Mouse (Mus musculus): ENCODE measurements around the gene Tmppe. TPM values are rescaled to one million over a fixed set of nuclear protein-coding genes. Genes with fewer than 3 reads are reported as not detected.
A peak's percentile ranks its signal among the peaks of the same experiment; 100 is the strongest.
"Not testable (repeated sequence)": the region's sequence is repeated elsewhere in the genome, so short reads cannot be mapped to it uniquely, and the experiment has no call there.

The Tmppe gene
- polyA plus RNA-seq, 1 experiment, result 4.1 TPM

DNA sequence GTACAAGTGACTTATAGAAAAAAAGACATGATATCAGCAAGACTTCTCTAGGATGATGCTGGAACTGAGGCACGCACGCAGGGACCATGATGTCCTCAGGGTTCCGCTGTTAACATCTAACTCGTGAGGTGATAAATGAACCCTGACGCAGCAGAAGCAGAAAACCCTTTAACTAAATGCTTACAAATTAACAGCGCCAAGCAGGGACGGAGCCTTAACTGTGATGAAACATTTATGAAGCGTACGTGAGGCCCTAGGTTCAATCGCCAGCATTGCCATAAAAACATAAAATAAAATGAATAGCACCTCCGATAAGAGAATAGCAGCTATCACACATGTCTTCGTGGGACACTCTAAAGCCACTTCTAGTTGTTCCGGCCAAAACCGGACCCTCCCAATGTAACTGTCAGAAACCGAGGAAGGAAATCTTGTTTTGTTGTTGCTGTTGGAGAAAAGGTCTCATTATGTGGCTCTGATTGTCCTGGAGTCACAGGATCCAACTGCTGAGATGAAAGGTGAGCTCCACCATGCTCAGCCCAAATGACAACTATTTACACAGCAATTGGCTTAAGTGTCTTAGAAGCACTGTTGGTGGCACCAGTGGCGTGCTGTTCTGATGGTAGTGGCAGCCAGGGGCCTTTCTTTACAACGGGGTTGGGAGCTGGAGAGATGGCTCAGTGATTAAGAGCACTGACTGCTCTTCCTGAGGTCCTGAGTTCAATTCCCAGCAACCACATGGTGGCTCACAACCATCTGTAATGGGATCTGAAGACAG is 17.8 kb upstream of the Tmppe start:
- TF ChIP-seq POLR2A (IDR thresholded peaks at IDR 0.05; ENCODE audit: low read depth, low read length) (no peak), CTCF (IDR thresholded peaks at IDR 0.05; ENCODE audit: borderline replicate concordance, insufficient read depth, low read length) (no peak)
- no peak overlapping the region for H3K27ac ChIP-seq (ENCODE audit: insufficient read depth, low read length)
- no peaks in the 10 kb centered on the region for H3K4me1 ChIP-seq (ENCODE audit: control insufficient read depth, insufficient read depth, low read length)
- no peak overlapping the region for H3K4me3 ChIP-seq (ENCODE audit: insufficient read depth, low read length)

DNA sequence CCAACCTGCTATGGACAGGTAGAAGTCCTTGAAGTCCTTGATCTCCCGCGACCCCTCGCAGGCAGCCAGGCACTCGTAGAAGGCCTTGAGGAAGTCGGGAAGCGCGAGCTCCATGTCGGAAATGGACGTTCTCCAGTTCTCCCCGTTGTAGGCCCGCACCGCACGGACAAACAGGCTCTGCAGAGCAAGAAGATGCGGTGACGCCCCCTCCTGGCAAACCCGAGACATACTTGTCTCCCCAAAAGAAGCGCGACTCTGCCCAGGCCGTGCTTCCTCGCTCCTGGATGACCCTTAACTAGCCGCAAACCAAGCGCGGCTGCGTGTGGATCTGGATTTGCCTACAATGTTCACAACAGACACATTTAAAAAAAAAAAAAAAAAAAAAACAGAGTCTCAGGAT is 16.2 kb upstream of the Tmppe start:
- Histone ChIP-seq H3K27ac (ENCODE audit: insufficient read depth, low read length) (no peak overlapping the region), H3K4me1 (ENCODE audit: control insufficient read depth, insufficient read depth, low read length) (no peaks in the 10 kb centered on the region), H3K4me3 (ENCODE audit: insufficient read depth, low read length) (no peak overlapping the region)
- no peak for TF ChIP-seq POLR2A (IDR thresholded peaks at IDR 0.05; ENCODE audit: low read depth, low read length)
- no peak for TF ChIP-seq CTCF (IDR thresholded peaks at IDR 0.05; ENCODE audit: borderline replicate concordance, insufficient read depth, low read length)

DNA sequence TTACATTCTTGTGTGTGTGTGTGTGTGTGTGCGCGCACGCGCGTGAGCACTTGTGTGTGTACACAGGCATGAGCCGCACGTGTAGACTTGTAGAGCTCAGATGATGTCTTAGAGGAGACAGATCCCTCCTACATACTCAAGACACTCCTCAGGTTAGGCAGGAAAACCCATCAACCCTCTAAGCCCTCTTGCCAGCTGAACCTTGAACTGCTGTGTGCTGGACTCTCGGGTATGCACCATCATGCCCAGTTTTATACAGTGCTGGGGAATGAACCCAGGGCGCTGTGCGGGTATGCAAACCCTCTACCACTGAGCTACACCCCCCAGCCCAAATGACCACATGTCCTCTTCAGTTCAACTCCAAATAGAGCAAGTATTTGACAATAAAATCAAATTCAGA is 15.7 kb upstream of the Tmppe start:
- TF ChIP-seq CTCF (IDR thresholded peaks at IDR 0.05; ENCODE audit: borderline replicate concordance, insufficient read depth, low read length), result no peak
- TF ChIP-seq POLR2A (IDR thresholded peaks at IDR 0.05; ENCODE audit: low read depth, low read length), result no peak
- H3K27ac ChIP-seq (ENCODE audit: insufficient read depth, low read length), result no peak overlapping the region
- H3K4me3 ChIP-seq (ENCODE audit: insufficient read depth, low read length), result no peak overlapping the region
- no peaks in the 10 kb centered on the region for H3K4me1 ChIP-seq (ENCODE audit: control insufficient read depth, insufficient read depth, low read length)

DNA sequence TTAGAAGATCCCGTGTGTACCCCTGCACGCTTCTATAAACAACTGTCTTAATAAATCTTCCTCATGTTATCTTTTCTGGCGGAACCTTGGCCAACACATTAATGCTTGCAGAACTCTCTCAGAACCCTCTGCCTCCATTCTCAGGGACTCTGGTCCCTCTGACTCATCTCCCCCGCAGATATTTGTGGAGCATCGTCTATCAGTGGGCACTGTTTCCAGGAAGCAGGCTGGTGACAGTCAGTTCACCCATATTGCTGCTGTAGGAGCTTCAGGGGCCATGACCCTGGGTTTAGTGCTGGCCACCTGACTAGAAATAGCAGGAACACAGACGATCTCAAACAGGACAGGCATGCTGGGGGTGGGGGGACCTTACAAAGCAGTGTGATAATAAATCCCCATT is 13.8 kb upstream of the Tmppe start:
- H3K4me3 ChIP-seq (ENCODE audit: insufficient read depth, low read length), result no peak overlapping the region
- H3K27ac ChIP-seq (ENCODE audit: insufficient read depth, low read length), result no peak overlapping the region
- no peaks in the 10 kb centered on the region for H3K4me1 ChIP-seq (ENCODE audit: control insufficient read depth, insufficient read depth, low read length)
- TF ChIP-seq CTCF (IDR thresholded peaks at IDR 0.05; ENCODE audit: borderline replicate concordance, insufficient read depth, low read length), result no peak
- TF ChIP-seq POLR2A (IDR thresholded peaks at IDR 0.05; ENCODE audit: low read depth, low read length), result no peak

DNA sequence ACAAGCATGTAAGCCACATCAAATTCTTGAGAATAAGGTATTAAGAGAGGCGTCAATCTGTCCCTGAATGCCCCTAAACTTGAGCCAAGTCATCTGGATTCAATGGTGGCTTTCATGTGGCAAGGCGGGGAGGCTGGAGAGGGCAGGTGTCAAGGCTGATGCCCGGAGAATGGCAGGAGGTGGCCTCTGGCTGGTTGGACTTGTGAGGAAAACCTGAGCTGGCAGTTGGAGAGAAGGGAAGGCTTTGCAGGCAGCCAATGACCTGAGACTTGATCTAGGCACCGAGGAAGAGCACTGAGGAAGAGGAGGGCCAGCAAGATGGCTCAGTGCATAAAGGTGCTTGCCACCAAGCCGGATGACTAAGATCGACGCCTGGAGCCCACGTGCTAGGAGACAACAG is 12.6 kb upstream of the Tmppe start:
- H3K4me3 ChIP-seq (ENCODE audit: insufficient read depth, low read length), result no peak overlapping the region
- H3K4me1 ChIP-seq (ENCODE audit: control insufficient read depth, insufficient read depth, low read length), result no peaks in the 10 kb centered on the region
- TF ChIP-seq CTCF (IDR thresholded peaks at IDR 0.05; ENCODE audit: borderline replicate concordance, insufficient read depth, low read length) (no peak), POLR2A (IDR thresholded peaks at IDR 0.05; ENCODE audit: low read depth, low read length) (no peak)
- H3K27ac ChIP-seq (ENCODE audit: insufficient read depth, low read length), result no peak overlapping the region

DNA sequence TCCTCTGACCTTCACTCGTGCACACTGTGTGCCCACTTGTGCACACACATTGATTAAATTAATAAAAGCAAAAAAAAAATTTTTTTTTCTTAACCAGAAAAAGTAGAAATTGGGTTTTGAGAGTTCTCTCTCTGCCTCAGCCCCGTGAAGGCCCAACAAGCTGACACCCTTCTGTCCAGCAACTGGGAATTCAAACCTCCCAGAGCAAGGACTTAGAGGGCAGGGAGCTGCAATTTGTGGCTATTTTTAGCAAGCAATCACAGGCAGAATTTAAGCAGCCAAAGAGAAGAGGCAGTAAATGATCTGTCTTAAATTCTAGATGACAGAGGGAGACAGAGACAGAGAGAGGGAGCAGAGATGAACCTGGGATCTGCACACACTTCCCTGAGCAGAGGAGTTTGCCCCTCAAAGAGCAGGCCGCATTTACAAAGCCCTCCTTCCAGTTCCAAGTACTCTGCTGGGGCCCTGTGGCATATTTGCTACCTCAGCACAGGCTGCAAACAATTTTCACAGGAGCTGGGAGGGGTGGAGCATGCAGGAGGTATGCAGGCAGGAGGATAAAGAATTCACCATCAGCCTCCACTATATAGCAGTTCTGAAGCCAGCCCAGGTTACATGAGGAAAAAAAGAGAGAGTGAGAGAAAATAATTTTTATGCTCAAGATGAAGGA is 12.1 kb upstream of the Tmppe start:
- H3K4me3 ChIP-seq (ENCODE audit: insufficient read depth, low read length), result no peak overlapping the region
- no peak overlapping the region for H3K27ac ChIP-seq (ENCODE audit: insufficient read depth, low read length)
- H3K4me1 ChIP-seq (ENCODE audit: control insufficient read depth, insufficient read depth, low read length), result no peaks in the 10 kb centered on the region

DNA sequence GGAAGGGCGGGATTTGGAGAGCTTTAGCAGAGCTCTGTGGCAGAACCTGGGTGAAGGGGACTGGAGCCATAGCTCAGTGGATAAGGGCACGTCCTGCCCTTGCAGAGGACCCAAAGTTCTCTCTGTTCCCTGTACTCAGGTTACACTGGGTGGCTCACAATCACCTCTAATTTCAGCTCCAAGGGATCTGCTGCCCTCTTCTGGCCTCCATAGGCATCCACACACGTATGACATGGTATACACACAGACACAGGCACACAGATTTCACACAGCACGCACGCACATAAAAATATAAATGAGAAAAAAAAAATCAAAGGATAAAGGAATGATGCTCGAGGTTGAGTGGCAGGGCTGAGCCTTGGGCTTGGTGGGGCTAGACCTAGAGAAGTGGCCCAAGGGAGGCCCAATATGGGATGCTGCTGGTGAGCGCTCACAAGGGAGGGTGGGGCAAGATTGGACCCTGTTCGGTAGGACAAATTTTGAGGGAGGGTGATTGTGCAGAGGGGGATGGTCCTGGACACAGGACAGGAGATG is 11.5 kb upstream of the Tmppe start:
- TF ChIP-seq CTCF (IDR thresholded peaks at IDR 0.05; ENCODE audit: borderline replicate concordance, insufficient read depth, low read length) (peak; percentile 22; the same call in 1 of the 2 replicates), POLR2A (IDR thresholded peaks at IDR 0.05; ENCODE audit: low read depth, low read length) (no peak)
- no peaks in the 10 kb centered on the region for H3K4me1 ChIP-seq (ENCODE audit: control insufficient read depth, insufficient read depth, low read length)
- peak overlapping the region; percentile 70 for H3K4me3 ChIP-seq (ENCODE audit: insufficient read depth, low read length)
- no peak overlapping the region for H3K27ac ChIP-seq (ENCODE audit: insufficient read depth, low read length)

More for the DNA sequence above, 12.1 kb upstream of the Tmppe start:
- TF ChIP-seq POLR2A (IDR thresholded peaks at IDR 0.05; ENCODE audit: low read depth, low read length) (no peak), CTCF (IDR thresholded peaks at IDR 0.05; ENCODE audit: borderline replicate concordance, insufficient read depth, low read length) (no peak)

DNA sequence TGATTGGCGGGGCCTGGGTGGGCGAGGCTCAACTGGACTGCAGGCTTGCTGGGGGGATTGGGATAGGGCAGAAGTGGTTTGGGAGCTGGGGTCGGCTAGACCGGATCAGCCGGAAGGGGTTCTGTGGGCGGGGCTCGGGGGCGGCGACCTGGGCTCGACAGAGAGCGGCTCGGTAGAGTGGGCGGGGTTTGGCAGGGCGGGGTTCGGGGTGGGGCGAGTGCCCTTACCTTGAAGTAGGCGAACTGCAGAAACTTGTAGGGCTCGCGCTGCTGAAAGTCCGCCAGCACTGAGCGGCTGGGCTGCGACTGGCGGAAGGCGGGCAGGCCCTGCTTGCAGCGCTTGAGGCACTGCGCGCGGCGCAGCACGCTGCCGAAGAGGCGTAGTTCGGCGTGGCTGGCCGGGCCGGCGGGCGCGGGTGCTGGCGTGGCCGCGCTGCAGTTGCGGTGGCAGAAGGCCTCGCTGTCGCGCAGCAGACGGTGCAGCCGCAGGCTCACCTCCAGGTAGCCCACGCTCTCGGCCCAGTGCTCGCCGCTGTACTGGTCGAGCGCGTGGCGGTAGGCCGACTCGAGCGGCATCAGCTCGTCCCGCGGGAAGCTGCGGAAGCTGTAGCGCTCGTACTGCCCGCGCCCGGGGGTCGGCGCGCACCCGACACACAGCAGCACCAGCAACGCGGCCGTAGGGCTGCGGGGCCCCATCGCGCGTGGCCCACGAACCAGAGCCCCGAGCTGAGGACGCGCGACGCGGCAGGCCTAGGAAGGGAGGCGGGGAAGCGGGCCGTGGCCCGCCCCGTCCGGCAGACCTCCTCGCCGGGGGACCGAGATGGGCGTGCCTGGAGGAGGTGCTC is 10.8 kb upstream of the Tmppe start, which contains the start of gene Crtap:
Gene Crtap, minus strand, starts transcription at position 771 of the 844 bp plus-strand sequence.
- TF ChIP-seq POLR2A (IDR thresholded peaks at IDR 0.05; ENCODE audit: low read depth, low read length), result peak; percentile 74; the same call in 1 of the 2 replicates
- no peak for TF ChIP-seq CTCF (IDR thresholded peaks at IDR 0.05; ENCODE audit: borderline replicate concordance, insufficient read depth, low read length)
- peak within 1 kb of the TSS; percentile 70 for H3K4me3 ChIP-seq (ENCODE audit: insufficient read depth, low read length)
- no peaks in the 10 kb centered on the region for H3K4me1 ChIP-seq (ENCODE audit: control insufficient read depth, insufficient read depth, low read length)
- H3K27ac ChIP-seq (ENCODE audit: insufficient read depth, low read length), result no peak within 1 kb of the TSS

DNA sequence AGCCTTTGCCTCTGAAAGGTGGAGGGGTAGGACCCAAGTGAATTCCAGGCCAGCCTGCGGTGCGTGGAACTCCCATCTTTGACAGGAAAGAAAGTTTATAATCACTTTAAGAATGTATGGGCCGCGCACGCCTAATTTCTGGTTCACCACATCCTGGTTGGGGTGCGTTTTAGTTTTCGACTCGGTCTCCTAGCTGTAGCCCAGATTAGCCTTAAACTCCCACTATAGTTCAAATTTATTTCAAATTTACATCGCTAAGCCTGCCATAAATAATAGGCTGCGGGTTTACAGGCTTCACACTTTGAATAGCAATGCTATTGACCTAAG is 10.2 kb upstream of the Tmppe start:
- H3K4me3 ChIP-seq (ENCODE audit: insufficient read depth, low read length), result peak overlapping the region; percentile 70
- no peak for TF ChIP-seq CTCF (IDR thresholded peaks at IDR 0.05; ENCODE audit: borderline replicate concordance, insufficient read depth, low read length)
- TF ChIP-seq POLR2A (IDR thresholded peaks at IDR 0.05; ENCODE audit: low read depth, low read length), result no peak; the same call in 1 of the 2 replicates
- no peaks in the 10 kb centered on the region for H3K4me1 ChIP-seq (ENCODE audit: control insufficient read depth, insufficient read depth, low read length)
- no peak overlapping the region for H3K27ac ChIP-seq (ENCODE audit: insufficient read depth, low read length)

DNA sequence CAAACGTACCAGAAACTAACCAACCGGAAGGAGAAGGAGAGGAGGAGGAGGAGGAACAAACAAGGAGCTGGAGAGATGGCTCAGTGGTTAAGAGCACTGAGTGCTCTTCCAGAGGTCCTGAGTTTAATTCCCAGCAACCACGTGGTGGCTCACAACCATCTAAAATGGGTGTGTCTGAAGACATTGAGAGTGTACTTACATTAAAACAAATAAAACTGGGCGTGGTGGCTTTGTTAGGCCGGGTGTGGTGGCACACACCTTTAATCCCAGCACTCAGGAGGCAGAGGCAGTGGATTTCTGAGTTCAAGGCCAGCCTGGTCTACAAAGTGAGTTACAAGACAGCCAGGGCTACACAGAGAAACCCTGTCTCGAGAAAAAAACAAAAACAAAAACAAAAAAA is 6.8 kb upstream of the Tmppe start:
- not testable (repeated sequence) for H3K27ac ChIP-seq (ENCODE audit: insufficient read depth, low read length); H3K4me1 ChIP-seq (ENCODE audit: control insufficient read depth, insufficient read depth, low read length); H3K4me3 ChIP-seq (ENCODE audit: insufficient read depth, low read length)
